In the genomic region with DNA sequence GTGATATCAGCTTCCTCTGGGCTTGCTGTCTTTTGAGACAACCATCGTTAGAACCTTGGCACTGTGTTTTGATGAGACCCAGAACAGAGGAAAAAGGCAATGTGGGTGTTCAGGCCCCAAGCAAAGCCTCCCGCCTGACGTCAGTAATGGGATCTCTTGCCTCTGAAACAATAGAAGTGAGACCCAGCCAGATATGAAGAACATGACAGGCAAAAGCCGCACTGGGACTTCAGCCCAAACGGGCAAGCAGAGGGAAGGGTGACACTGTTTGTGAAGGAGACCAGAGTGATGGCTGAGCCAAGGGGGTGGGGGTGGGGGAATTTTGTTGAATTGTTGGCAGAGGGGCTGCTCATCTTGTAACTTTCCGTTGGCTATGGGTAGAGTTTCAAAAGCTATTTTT, we compare ENCODE assay signal across 21 mouse cellular contexts. TPM values are rescaled to one million over a fixed set of nuclear protein-coding genes. Genes with fewer than 3 reads are reported as not detected.
DNase-seq lines count a peak whose midpoint lies in the region; ATAC-seq lines count a peak whose summit lies in the region.
"Had no signal": no experiment of that assay in that cellular context is flagged by ENCODE, and none has a peak within 500 bp of the region (broad histone marks: within the 10 kb centered on the region; RNA-seq: fewer than 3 reads in every experiment).

No protein-coding gene starts in this region.

- H3K4me3 ChIP-seq in heart, embryonic 12.5 days, result no peak overlapping the region
- H3K4me3 ChIP-seq in heart, embryonic 11.5 days (ENCODE audit: low read depth, low read length), result no peak overlapping the region
- H3K4me3 ChIP-seq in kidney, embryonic 16.5 days (ENCODE audit: low read length), result no peak overlapping the region
- H3K4me3 ChIP-seq: embryonic facial prominence, embryonic 12.5 days; gastrocnemius, adult 2 months; hindbrain, embryonic 13.5 days; intestine, embryonic 15.5 days; layer of hippocampus, adult 2 months; limb, embryonic 15.5 days; liver, embryonic 15.5 days; megakaryocyte, embryonic 14.5 days; neural tube, embryonic 15.5 days; stomach, embryonic 15.5 days had no signal

- WGBS in heart, embryonic 12.5 days, result 41% methylated on average over 6 of the region's 6 CpGs
- 57% methylated on average over 6 of the region's 6 CpGs for WGBS in heart, embryonic 11.5 days (ENCODE audit: insufficient replicate concordance)
- WGBS in kidney, embryonic 16.5 days, result 50% methylated on average over 6 of the region's 6 CpGs

- peak; percentile 20 for DNase-seq in kidney, adult 9 months
- peak; percentile 20 for DNase-seq in retina, postnatal 1 day
- no peak for DNase-seq in retina, embryonic 14.5 days (ENCODE audit: low spot score)
- DNase-seq in layer of hippocampus, adult 9-10 months (ENCODE audit: low spot score), result no peak
- DNase-seq: cerebellum, adult 9-10 months; gastrocnemius, adult 2 months; thymus, adult 2 months had no signal

- no peaks in the 10 kb centered on the region for H3K4me1 ChIP-seq in heart, embryonic 12.5 days (replicated peaks)
- no peaks in the 10 kb centered on the region for H3K4me1 ChIP-seq in heart, embryonic 11.5 days (ENCODE audit: control insufficient read depth, insufficient read depth, low read length)
- no peaks in the 10 kb centered on the region for H3K4me1 ChIP-seq in kidney, embryonic 16.5 days (ENCODE audit: insufficient read depth, low read length)
- H3K4me1 ChIP-seq: embryonic facial prominence, embryonic 12.5 days; hindbrain, embryonic 13.5 days; intestine, embryonic 15.5 days; limb, embryonic 15.5 days; liver, embryonic 15.5 days; neural tube, embryonic 15.5 days; stomach, embryonic 15.5 days had no signal

- H3K27ac ChIP-seq in heart, embryonic 12.5 days (ENCODE audit: poor library complexity, severe bottlenecking), result no peak overlapping the region
- H3K27ac ChIP-seq in heart, embryonic 11.5 days (ENCODE audit: low read depth, low read length), result no peak overlapping the region
- H3K27ac ChIP-seq in kidney, embryonic 16.5 days (ENCODE audit: low read length), result no peak overlapping the region
- H3K27ac ChIP-seq: embryonic facial prominence, embryonic 12.5 days; gastrocnemius, adult 2 months; hindbrain, embryonic 13.5 days; intestine, embryonic 15.5 days; kidney, postnatal 0 days; layer of hippocampus, adult 2 months; limb, embryonic 15.5 days; liver, embryonic 15.5 days; neural tube, embryonic 15.5 days; stomach, embryonic 15.5 days had no signal

- no peaks in the 10 kb centered on the region for H3K27me3 ChIP-seq in heart, embryonic 12.5 days (replicated peaks)
- no peaks in the 10 kb centered on the region for H3K27me3 ChIP-seq in heart, embryonic 11.5 days (ENCODE audit: control insufficient read depth, insufficient read depth, low read length)
- no peaks in the 10 kb centered on the region for H3K27me3 ChIP-seq in kidney, embryonic 16.5 days (ENCODE audit: insufficient read depth, low read length)
- H3K27me3 ChIP-seq: embryonic facial prominence, embryonic 12.5 days; hindbrain, embryonic 13.5 days; intestine, embryonic 15.5 days; limb, embryonic 15.5 days; liver, embryonic 15.5 days; neural tube, embryonic 15.5 days; stomach, embryonic 15.5 days had no signal

- 0 out of 2 replicates have a peak, but pooled peaks have one; percentile 11 for ATAC-seq in heart, embryonic 12.5 days (ENCODE audit: insufficient number of reproducible peaks, low FRiP score)
- ATAC-seq in heart, embryonic 11.5 days (replicated peaks; ENCODE audit: insufficient number of reproducible peaks, low FRiP score, low TSS enrichment), result no peak
- ATAC-seq in kidney, embryonic 16.5 days (ENCODE audit: low FRiP score, low TSS enrichment), result no peak
- ATAC-seq: intestine, embryonic 15.5 days; midbrain, embryonic 16.5 days had no signal

- no peak overlapping the region for H3K9ac ChIP-seq in heart, embryonic 12.5 days
- H3K9ac ChIP-seq in heart, embryonic 11.5 days (ENCODE audit: low read depth, low read length), result no peak overlapping the region
- no peak overlapping the region for H3K9ac ChIP-seq in kidney, embryonic 16.5 days (replicated peaks; ENCODE audit: low read length)
- H3K9ac ChIP-seq: embryonic facial prominence, embryonic 12.5 days; hindbrain, embryonic 13.5 days; intestine, embryonic 15.5 days; limb, embryonic 15.5 days; liver, embryonic 15.5 days; neural tube, embryonic 15.5 days; stomach, embryonic 15.5 days had no signal

- H3K9me3 ChIP-seq in heart, embryonic 12.5 days (replicated peaks), result no peaks in the 10 kb centered on the region; the same call in 1 of the 2 replicates
- H3K9me3 ChIP-seq in heart, embryonic 11.5 days (replicated peaks; ENCODE audit: control insufficient read depth, low read length), result no peaks in the 10 kb centered on the region
- H3K9me3 ChIP-seq in kidney, embryonic 16.5 days (ENCODE audit: low read length), result no peaks in the 10 kb centered on the region
- H3K9me3 ChIP-seq: embryonic facial prominence, embryonic 12.5 days; hindbrain, embryonic 13.5 days; intestine, embryonic 15.5 days; limb, embryonic 15.5 days; liver, embryonic 15.5 days; neural tube, embryonic 15.5 days; stomach, embryonic 15.5 days had no signal

- H3K36me3 ChIP-seq in heart, embryonic 12.5 days, result no peaks in the 10 kb centered on the region
- H3K36me3 ChIP-seq in heart, embryonic 11.5 days (ENCODE audit: control insufficient read depth, insufficient read depth, low read length), result no peaks in the 10 kb centered on the region
- no peaks in the 10 kb centered on the region for H3K36me3 ChIP-seq in kidney, embryonic 16.5 days (ENCODE audit: insufficient read depth, low read length)
- H3K36me3 ChIP-seq: embryonic facial prominence, embryonic 12.5 days; hindbrain, embryonic 13.5 days; intestine, embryonic 15.5 days; limb, embryonic 15.5 days; liver, embryonic 15.5 days; neural tube, embryonic 15.5 days; stomach, embryonic 15.5 days had no signal

- no peak overlapping the region for H3K4me2 ChIP-seq in heart, embryonic 12.5 days
- no peak overlapping the region for H3K4me2 ChIP-seq in heart, embryonic 11.5 days
- no peak overlapping the region for H3K4me2 ChIP-seq in kidney, embryonic 16.5 days (replicated peaks; ENCODE audit: low read depth, low read length)
- H3K4me2 ChIP-seq: embryonic facial prominence, embryonic 12.5 days; hindbrain, embryonic 13.5 days; intestine, embryonic 15.5 days; limb, embryonic 15.5 days; liver, embryonic 15.5 days; neural tube, embryonic 15.5 days; stomach, embryonic 15.5 days had no signal

RNA-seq across cellular contexts. Expression of a gene that starts 26.2 kb away (rescaled TPM):
- 45.1 and 47.7 TPM in 2 replicates for polyA plus RNA-seq in heart, embryonic 12.5 days (2016; fragmentation: Nextera tagmentation; extraction: Ambion mirVana)
- 44.3 and 48.7 TPM in 2 replicates for polyA plus RNA-seq in heart, embryonic 11.5 days (2014; fragmentation: Nextera tagmentation; extraction: Ambion mirVana)
- polyA plus RNA-seq in kidney, embryonic 16.5 days (2015; fragmentation: Nextera tagmentation; extraction: Ambion mirVana), result 100 and 109 TPM in 2 replicates

RNA-seq across cellular contexts. Expression of a gene that starts 50.8 kb away (rescaled TPM):
- 8.9 and 9.2 TPM in 2 replicates for polyA plus RNA-seq in heart, embryonic 12.5 days (2016; fragmentation: Nextera tagmentation; extraction: Ambion mirVana)
- polyA plus RNA-seq in heart, embryonic 11.5 days (2014; fragmentation: Nextera tagmentation; extraction: Ambion mirVana), result 7.3 and 9.5 TPM in 2 replicates
- 17.7 and 23.6 TPM in 2 replicates for polyA plus RNA-seq in kidney, embryonic 16.5 days (2015; fragmentation: Nextera tagmentation; extraction: Ambion mirVana)

Comparison
In these comparisons a context has a peak if more than half of its experiments do, and no peak if none do; other contexts are left out.
1. DNase-seq: peak in kidney, adult 9 months (single experiment) and retina, postnatal 1 day (single experiment); none in retina, embryonic 14.5 days (single experiment) and layer of hippocampus, adult 9-10 months (single experiment).